Mouse (Mus musculus) cortical plate, adult 2 months (tissue): ENCODE results near the gene Muc2.

ENCODE experiments used
- CTCF ChIP-seq: fragments of 200-500 bp; IDR thresholded peaks from 2 replicates; pipeline ENCODE4 v1.5.1; 2011; ENCODE audit warnings: mild to moderate bottlenecking, control low read depth, low read length; ENCODE audit not compliant: insufficient read depth; ENCODE audit errors: extremely low read depth
- POLR2A ChIP-seq: fragments of 200-500 bp; IDR thresholded peaks from 2 replicates; pipeline ENCODE4 v1.6.1; 2011; ENCODE audit warnings: mild to moderate bottlenecking, low read length, control low read depth; ENCODE audit not compliant: insufficient read depth; ENCODE audit errors: extremely low read depth

DNA sequence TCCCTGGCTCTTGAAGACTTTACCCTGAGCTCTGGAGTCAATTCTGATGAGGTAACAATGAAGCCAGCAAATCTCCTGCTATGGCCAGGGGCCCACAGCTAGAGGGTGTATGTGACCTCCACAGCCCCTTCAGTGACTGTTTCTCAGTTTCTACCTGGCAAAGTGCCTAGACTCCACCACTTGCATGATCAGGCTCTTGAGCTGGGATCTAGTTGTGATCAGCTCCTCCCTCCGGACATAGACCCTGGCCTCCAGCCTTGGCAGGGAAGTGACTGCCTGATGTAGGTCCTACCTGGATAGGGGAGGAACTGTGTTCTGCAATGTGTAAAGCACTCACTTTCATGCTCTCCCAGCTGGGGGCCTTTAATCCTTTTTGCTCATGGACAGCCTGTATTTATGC is 29.8 kb upstream of the Muc2 start:
- no peak for TF ChIP-seq CTCF
- no peak for TF ChIP-seq POLR2A
